17 mouse cellular contexts compared by ENCODE assay signal in genomic region chr3:125884879-125885278, GRCm38 (mm10). TPM values are rescaled to one million over a fixed set of nuclear protein-coding genes. Genes with fewer than 3 reads are reported as not detected.
"Had no signal": no experiment of that assay in that cellular context is flagged by ENCODE, and none has a peak within 500 bp of the region (broad histone marks: within the 10 kb centered on the region; RNA-seq: fewer than 3 reads in every experiment).

No protein-coding gene starts in this region.

- H3K4me1 ChIP-seq: limb, embryonic 15.5 days; neural tube, embryonic 12.5 days had no signal

- H3K9ac ChIP-seq: limb, embryonic 15.5 days; midbrain, embryonic 12.5 days; neural tube, embryonic 12.5 days had no signal

- H3K9me3 ChIP-seq: limb, embryonic 15.5 days; midbrain, embryonic 12.5 days; neural tube, embryonic 12.5 days had no signal

- ATAC-seq: hindbrain, embryonic 16.5 days; inflammation-experienced regulatory T-cells, adult 6 months; midbrain, embryonic 16.5 days had no signal

- H3K4me3 ChIP-seq: limb, embryonic 15.5 days; midbrain, embryonic 12.5 days; neural tube, embryonic 12.5 days had no signal

- H3K36me3 ChIP-seq: limb, embryonic 15.5 days; midbrain, embryonic 12.5 days; neural tube, embryonic 12.5 days had no signal

- H3K27me3 ChIP-seq: limb, embryonic 15.5 days; midbrain, embryonic 12.5 days; neural tube, embryonic 12.5 days had no signal

- DNase-seq: kidney, adult 8-10 months; kidney, postnatal 25 days; layer of hippocampus, adult 9-11 months; layer of hippocampus, postnatal 36 days; lung, adult 18-20 months; retina, postnatal 1 day; right cerebral cortex, postnatal 4 days; spleen, adult 18-20 months; thymus, adult 18-20 months; thymus, postnatal 36 days had no signal

- H3K4me2 ChIP-seq: limb, embryonic 15.5 days; midbrain, embryonic 12.5 days; neural tube, embryonic 12.5 days had no signal

- H3K27ac ChIP-seq: limb, embryonic 15.5 days; midbrain, embryonic 12.5 days; neural tube, embryonic 12.5 days had no signal

RNA-seq across cellular contexts. Expression of gene Ugt8a, which starts 53.5 kb away (rescaled TPM):
- total RNA-seq: neutrophil, adult 5-6 weeks had no signal
- polyA plus RNA-seq: inflammation-experienced regulatory T-cells, adult 6 months had no signal
